Mouse (Mus musculus) myocyte (in vitro differentiated cells): ENCODE measurements at regions not wholly inside any gene's neighbourhood (a gene's known extent, or its start where the extent isn't known, plus 50 kb on each side); places are given as distances from the start of the nearest gene placed in this dataset.

Experiments
- H3K27me3 ChIP-seq: one replicate; pipeline ENCODE4 v1.6.1; 2011; ENCODE audit not compliant: control insufficient read depth, insufficient read depth, insufficient read length
- H3K36me3 ChIP-seq: one replicate; pipeline ENCODE4 v1.6.1; 2011; ENCODE audit not compliant: control insufficient read depth, insufficient read depth
- H3K4me2 ChIP-seq: one replicate; pipeline ENCODE4 v1.6.1; 2011; ENCODE audit warnings: low read depth, control low read depth
- H3K4me3 ChIP-seq: one replicate; pipeline ENCODE4 v1.5.1; 2011; ENCODE audit warnings: mild to moderate bottlenecking, control low read depth, moderate library complexity
- H3K79me2 ChIP-seq: one replicate; pipeline ENCODE4 v1.6.1; 2011; ENCODE audit not compliant: control insufficient read depth, insufficient read depth
- H3ac ChIP-seq: one replicate; pipeline ENCODE4 v1.6.1; 2011; ENCODE audit not compliant: control insufficient read depth, insufficient read length
- CEBPB ChIP-seq: IDR thresholded peaks from 2 replicates; pipeline ENCODE4 v1.6.1; 2011; ENCODE audit warnings: mild to moderate bottlenecking, moderate library complexity; ENCODE audit not compliant: poor library complexity, insufficient read depth, severe bottlenecking
- E2F4 ChIP-seq: IDR thresholded peaks from one replicate; pipeline ENCODE4 v1.6.1; 2011; ENCODE audit warnings: mild to moderate bottlenecking, control low read depth, moderate library complexity; ENCODE audit not compliant: insufficient read depth
- MAX ChIP-seq: IDR thresholded peaks from one replicate; pipeline ENCODE4 v1.6.1; 2011; ENCODE audit warnings: low read depth, mild to moderate bottlenecking, control low read depth
- MYOD1 ChIP-seq, 3 experiments: IDR thresholded peaks; one replicate each; pipeline ENCODE4 v1.6.1; 2011; ENCODE audit warnings: control low read depth in 2 of 3, low read depth in 2 of 3, mild to moderate bottlenecking in 2 of 3, moderate library complexity in 1 of 3; ENCODE audit not compliant: insufficient read length in 2 of 3, control insufficient read depth in 1 of 3
- MYOG ChIP-seq, 3 experiments: IDR thresholded peaks; one replicate each; pipeline ENCODE4 v1.6.1; 2011; ENCODE audit warnings: control low read depth in 2 of 3, low read depth in 2 of 3, mild to moderate bottlenecking in 2 of 3; ENCODE audit not compliant: insufficient read length in 2 of 3, control insufficient read depth in 1 of 3, insufficient read depth in 1 of 3
- POLR2A ChIP-seq: IDR thresholded peaks from one replicate; pipeline ENCODE4 v1.6.1; 2011; ENCODE audit warnings: low read depth, mild to moderate bottlenecking, control low read depth, moderate library complexity; ENCODE audit not compliant: insufficient read length
- POLR2AphosphoS2 ChIP-seq: IDR thresholded peaks from one replicate; pipeline ENCODE4 v1.6.1; 2011; ENCODE audit warnings: low read depth, control low read depth; ENCODE audit not compliant: insufficient read length
- REST ChIP-seq: IDR thresholded peaks from one replicate; pipeline ENCODE4 v1.6.1; 2011; ENCODE audit warnings: mild to moderate bottlenecking, control low read depth, moderate library complexity; ENCODE audit not compliant: insufficient read depth, insufficient read length
- SRF ChIP-seq: IDR thresholded peaks from one replicate; pipeline ENCODE4 v1.6.1; 2011; ENCODE audit warnings: low read depth; ENCODE audit not compliant: control insufficient read depth, insufficient read length
- TCF12 ChIP-seq: IDR thresholded peaks from one replicate; pipeline ENCODE4 v1.6.1; 2011; ENCODE audit warnings: mild to moderate bottlenecking, control low read depth; ENCODE audit not compliant: poor library complexity, insufficient read depth, severe bottlenecking
- TCF3 ChIP-seq: IDR thresholded peaks from one replicate; pipeline ENCODE4 v1.6.1; 2011; ENCODE audit warnings: low read depth, control low read depth; ENCODE audit not compliant: insufficient read length
- USF1 ChIP-seq: IDR thresholded peaks from one replicate; pipeline ENCODE4 v1.6.1; 2011; ENCODE audit warnings: low read depth, mild to moderate bottlenecking, control low read depth, moderate library complexity

DNA sequence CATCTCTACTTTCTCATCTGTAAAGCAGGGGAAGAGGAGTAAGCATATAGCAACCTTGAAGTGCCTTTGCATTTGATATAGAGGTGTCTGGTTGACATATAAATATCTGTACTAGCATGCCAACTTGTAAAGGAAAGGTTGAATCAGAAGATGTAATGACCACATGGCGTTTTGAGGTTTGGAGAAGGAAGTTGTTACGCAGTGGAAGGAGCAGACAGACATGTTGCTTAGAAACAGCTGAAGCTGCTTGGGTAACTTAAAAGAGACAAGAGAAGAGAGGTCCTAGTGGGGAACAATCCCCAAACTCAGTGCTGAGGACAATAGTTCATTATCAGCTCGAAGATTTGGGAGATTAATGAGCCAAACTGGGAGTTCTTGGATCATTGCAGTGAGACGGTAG lies 202.9 kb downstream of the Spry2 start:
- no peak overlapping the region for H3K4me2 ChIP-seq
- H3K36me3 ChIP-seq, result no peaks in the 10 kb centered on the region
- H3K79me2 ChIP-seq, result no peaks in the 10 kb centered on the region
- no peaks in the 10 kb centered on the region for H3K27me3 ChIP-seq
- no peak overlapping the region for H3ac ChIP-seq
- TF ChIP-seq MAX (no peak), MYOD1 (IDR thresholded peaks at IDR 0.05; ENCODE audit: control insufficient read depth in 1 of 3, insufficient read length in 2 of 3, low read depth in 2 of 3) (no peak), TCF3 (no peak), POLR2A (no peak), USF1 (no peak), MYOG (IDR thresholded peaks at IDR 0.05; ENCODE audit: control insufficient read depth in 1 of 3, insufficient read depth in 1 of 3, insufficient read length in 2 of 3, low read depth in 2 of 3) (no peak), CEBPB (no peak), SRF (no peak), REST (no peak), E2F4 (no peak), POLR2AphosphoS2 (no peak), TCF12 (no peak)
- no peak overlapping the region for H3K4me3 ChIP-seq

GRCm38 (mm10) chr14:105684826-105685465 lies 211.7 kb downstream of the Spry2 start:
- no peak overlapping the region for H3K4me2 ChIP-seq
- H3K4me3 ChIP-seq, result no peak overlapping the region
- no peaks in the 10 kb centered on the region for H3K27me3 ChIP-seq
- no peaks in the 10 kb centered on the region for H3K36me3 ChIP-seq
- no peak for TF ChIP-seq USF1
- no peak for TF ChIP-seq CEBPB
- H3K79me2 ChIP-seq, result no peaks in the 10 kb centered on the region
- no peak overlapping the region for H3ac ChIP-seq

- no peaks in the 10 kb centered on the region for H3K36me3 ChIP-seq
Observed at GRCm38 (mm10) chr14:105684329-105684728, 212.3 kb downstream of the Spry2 start.

DNA sequence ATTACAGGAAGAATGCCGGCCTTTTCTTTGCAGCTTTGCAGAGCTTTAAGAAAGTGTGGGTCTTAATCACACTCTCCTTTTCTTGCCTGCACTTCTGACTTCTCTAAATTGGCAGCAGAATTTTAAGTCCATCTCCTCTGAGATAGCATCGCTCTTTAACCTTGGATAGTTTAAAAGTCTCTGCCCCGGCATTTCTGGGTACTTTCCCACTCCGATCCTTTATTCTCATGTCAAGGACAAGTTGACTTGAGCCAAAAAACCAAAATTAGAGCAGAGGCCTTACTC lies 220.0 kb downstream of the Spry2 start:
- Histone ChIP-seq H3K4me2 (no peak overlapping the region), H3K4me3 (no peak overlapping the region), H3K36me3 (no peaks in the 10 kb centered on the region), H3K27me3 (no peaks in the 10 kb centered on the region), H3ac (no peak overlapping the region), H3K79me2 (no peaks in the 10 kb centered on the region)
- no peak for TF ChIP-seq MYOD1 (IDR thresholded peaks at IDR 0.05; ENCODE audit: control insufficient read depth in 1 of 3, insufficient read length in 2 of 3, low read depth in 2 of 3)
- no peak for TF ChIP-seq POLR2AphosphoS2
- no peak for TF ChIP-seq MAX
- no peak for TF ChIP-seq TCF12
- TF ChIP-seq USF1, result no peak
- no peak for TF ChIP-seq SRF
- TF ChIP-seq TCF3, result no peak
- TF ChIP-seq CEBPB, result no peak

More at GRCm38 (mm10) chr14:105684329-105684728, 212.3 kb downstream of the Spry2 start:
- H3K27me3 ChIP-seq, result no peaks in the 10 kb centered on the region
- H3ac ChIP-seq, result no peak overlapping the region
- H3K4me2 ChIP-seq, result no peak overlapping the region
- no peak overlapping the region for H3K4me3 ChIP-seq
- H3K79me2 ChIP-seq, result no peaks in the 10 kb centered on the region
- TF ChIP-seq SRF, result no peak
- no peak for TF ChIP-seq POLR2A
- no peak for TF ChIP-seq REST
- no peak for TF ChIP-seq MYOG (IDR thresholded peaks at IDR 0.05; ENCODE audit: control insufficient read depth in 1 of 3, insufficient read depth in 1 of 3, insufficient read length in 2 of 3, low read depth in 2 of 3)
- no peak for TF ChIP-seq USF1
- TF ChIP-seq MAX, result no peak
- TF ChIP-seq TCF12, result no peak
- no peak for TF ChIP-seq TCF3
- no peak for TF ChIP-seq E2F4
- TF ChIP-seq POLR2AphosphoS2, result no peak
- TF ChIP-seq CEBPB, result no peak
- no peak for TF ChIP-seq MYOD1 (IDR thresholded peaks at IDR 0.05; ENCODE audit: control insufficient read depth in 1 of 3, insufficient read length in 2 of 3, low read depth in 2 of 3)

- Histone ChIP-seq H3K79me2 (no peaks in the 10 kb centered on the region), H3K27me3 (no peaks in the 10 kb centered on the region), H3K4me3 (no peak overlapping the region), H3K36me3 (no peaks in the 10 kb centered on the region), H3K4me2 (no peak overlapping the region), H3ac (no peak overlapping the region)
- TF ChIP-seq CEBPB (no peak), TCF12 (no peak), POLR2A (no peak), POLR2AphosphoS2 (no peak), REST (no peak), USF1 (no peak), E2F4 (no peak), SRF (no peak), MAX (no peak), MYOD1 (IDR thresholded peaks at IDR 0.05; ENCODE audit: control insufficient read depth in 1 of 3, insufficient read length in 2 of 3, low read depth in 2 of 3) (no peak), MYOG (IDR thresholded peaks at IDR 0.05; ENCODE audit: control insufficient read depth in 1 of 3, insufficient read depth in 1 of 3, insufficient read length in 2 of 3, low read depth in 2 of 3) (no peak), TCF3 (no peak)
Observed at GRCm38 (mm10) chr14:105675801-105676645, 220.6 kb downstream of the Spry2 start.
